Mouse (Mus musculus): ENCODE measurements around the gene Glrx.
A peak's percentile ranks its signal among the peaks of the same experiment; 100 is the strongest.

The Glrx gene

DNA sequence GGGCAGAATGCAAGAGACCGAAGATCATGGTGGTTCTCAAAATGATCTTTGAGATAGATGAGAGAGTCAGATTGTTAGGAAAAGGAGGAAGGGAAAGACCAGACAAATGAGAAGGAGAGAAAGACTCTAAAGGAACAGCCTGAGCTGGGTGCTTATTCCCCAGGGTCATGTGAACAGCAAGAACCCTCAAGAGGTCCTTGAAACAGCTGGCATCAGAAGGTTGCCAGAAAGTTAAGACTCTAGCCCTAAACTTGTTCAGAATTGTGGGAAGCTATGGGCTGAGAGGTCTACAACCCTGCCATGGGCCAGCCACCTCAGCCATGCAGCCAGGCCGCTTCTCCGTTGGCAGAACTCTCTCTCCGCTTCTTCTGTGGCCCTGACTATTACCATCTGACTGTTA lies 1.2 kb upstream of the Glrx start:
- no peak for DNase-seq

- DNase-seq: peak; percentile 20 to 25
Measured at GRCm38 (mm10) chr13:75840752-75841285, 1.2 kb downstream of the Glrx start.

GRCm38 (mm10) chr13:75841950-75842349 lies 2.3 kb downstream of the Glrx start:
- DNase-seq: no peak

DNA sequence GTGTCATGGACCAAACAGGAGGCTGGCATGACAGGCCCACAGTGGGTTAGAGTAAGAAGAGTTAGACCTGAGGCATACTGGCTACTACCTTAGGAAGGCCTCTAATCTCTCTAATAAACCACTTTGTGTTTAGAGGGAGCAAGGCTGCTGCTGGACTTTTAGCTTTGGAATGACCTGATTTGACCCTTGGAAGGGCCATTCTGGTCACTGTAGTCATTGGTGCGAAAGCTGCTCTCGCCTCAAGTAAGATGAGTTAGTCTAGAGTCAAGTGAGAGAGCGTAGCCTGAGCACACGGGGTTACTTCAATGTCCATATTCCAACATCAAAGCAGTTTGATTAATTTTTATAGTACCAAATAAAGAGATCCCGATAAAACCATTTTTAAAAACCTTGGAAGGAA lies 3.7 kb downstream of the Glrx start:
- no peak for DNase-seq

- no peak for DNase-seq
Measured at GRCm38 (mm10) chr13:75843993-75844683, 4.5 kb downstream of the Glrx start.

DNA sequence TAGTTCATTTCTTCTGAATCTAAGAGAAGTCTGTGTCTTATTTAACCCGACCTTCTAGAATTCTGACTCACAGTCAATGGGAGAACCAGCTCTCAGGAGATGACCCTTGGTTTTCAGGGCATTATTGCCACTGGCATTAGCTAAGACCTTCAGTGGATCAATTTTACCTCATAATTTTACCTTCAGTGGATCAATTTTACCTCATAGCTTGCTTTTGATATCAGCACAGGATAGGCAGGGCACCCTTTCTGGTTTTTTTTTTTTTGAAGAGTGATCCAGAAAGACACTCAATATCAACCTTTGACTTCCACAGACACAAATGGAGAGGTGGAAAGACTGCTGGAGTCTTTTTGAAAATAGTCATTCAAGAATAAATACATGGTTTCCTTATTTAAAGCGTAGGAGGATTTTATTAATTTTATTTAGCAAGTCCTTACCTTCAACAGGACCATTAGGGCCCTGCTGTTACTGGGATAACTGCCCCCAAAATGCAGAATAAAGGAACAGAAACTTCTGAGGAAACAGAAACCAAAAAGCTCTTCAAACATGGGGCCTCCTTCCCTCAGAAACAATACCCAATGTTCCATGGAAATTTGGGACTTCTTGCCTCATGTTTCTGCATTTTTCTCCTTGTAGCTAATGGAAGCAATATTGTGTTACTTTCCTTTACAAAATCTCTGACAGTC lies 5.3 kb downstream of the Glrx start:
- no peak for DNase-seq

DNA sequence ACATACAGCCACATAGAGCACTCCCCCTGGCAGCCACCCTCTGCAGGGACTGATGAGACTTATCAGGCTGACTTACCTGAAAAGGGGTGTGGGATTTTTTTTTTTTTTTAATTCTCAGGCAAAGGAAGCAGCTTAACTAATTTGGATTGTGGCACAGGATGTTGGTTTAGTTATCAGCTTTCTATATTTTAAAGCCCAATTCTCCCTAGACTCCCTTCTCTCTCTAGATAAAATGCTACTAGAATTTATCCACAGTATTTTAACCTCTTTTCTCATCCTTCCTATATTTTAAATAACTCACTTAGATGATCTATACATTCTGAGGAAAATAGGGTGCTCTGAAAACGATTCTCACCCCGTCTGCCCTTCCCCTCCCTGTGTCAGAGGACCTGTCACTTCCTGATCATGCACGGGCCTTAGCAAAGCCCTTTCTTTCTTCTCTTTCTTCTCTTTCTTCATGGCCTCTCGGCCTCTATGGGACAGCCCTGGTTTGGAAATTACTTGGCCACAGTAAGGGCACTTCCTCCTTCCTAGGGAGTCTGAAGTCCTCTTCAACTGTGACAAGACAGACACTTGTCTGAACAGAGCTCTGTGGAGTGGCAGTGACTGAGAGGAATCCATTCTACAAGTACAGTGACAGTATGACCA lies 6.0 kb downstream of the Glrx start:
- no peak for DNase-seq

- DNase-seq: no peak
Measured at GRCm38 (mm10) chr13:75847027-75847426, 7.4 kb downstream of the Glrx start.

DNA sequence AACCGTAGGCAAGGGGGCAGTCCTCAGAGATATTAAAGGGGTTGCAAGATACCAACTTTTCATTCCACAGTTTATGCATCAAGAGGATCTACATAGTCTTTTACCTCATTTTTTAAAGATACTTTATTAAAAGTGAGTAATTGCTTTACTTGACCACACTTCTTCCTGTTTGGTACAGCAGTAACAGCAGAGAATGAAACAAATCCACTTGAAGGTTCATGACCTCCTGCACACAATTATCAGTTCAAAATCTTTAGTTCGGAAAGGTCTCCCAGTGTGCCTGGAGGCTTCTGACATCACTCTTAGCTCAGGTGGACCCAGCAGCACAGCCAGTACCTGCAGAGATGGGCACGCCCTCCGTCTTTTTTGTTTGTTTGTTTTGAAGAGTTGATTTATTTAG lies 12.4 kb downstream of the Glrx start:
- DNase-seq: no peak

DNA sequence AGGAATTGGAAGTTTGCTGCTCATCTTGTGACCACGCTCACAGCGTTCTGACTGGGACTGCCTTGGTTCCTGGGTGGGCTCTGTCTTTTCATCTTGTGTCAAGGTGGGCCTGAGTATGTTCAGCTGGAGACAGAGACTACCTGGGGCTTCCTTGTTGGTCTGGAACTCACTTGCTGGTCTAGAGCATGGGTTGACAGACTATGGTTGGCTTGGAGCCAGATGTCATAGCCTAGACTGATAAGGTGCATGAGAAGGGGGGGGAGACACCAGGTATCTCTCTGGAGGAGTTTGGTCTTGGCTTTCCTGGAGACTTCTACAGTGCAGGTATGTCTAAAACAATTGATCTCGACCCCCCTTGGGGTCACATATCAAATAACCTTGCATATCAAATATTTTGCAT lies 13.4 kb downstream of the Glrx start:
- DNase-seq: no peak

- DNase-seq: no peak
Measured at GRCm38 (mm10) chr13:75859264-75859844, 19.7 kb downstream of the Glrx start.

DNA sequence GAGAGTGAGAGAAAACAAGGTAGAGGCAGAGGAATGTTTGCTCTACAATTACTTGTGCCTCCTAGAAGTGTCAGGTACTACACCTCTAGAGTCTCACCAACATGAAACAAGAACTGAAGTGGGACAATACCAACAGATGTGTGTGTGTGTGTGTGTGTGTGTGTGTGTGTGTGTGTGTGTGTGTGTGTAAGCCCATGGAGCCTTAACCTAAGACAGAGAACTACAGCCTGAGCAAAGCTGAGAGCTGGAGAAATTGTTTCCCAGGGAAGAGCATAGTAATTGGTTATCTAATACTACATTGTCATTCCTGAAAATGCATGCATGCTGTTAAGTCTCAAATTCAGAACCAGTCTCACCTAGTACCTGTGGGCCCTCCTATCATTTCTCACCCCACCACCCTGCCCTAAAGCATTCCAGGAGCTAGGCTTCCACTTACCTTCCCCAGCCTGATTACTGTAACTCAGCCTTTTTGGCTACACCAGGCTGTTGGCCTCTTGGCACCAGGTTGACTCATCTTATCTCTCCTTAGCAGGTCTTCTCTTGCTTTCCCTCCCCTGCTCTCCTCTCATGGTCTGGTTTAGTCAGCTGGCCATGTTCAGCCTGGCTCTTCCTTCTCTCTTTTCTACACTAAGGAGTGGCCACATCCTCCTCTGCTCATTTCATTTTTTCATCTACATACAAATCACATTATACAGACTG lies 26.0 kb downstream of the Glrx start:
- DNase-seq: no peak

- DNase-seq: no peak
Measured at GRCm38 (mm10) chr13:75867876-75868275, 28.2 kb downstream of the Glrx start.

GRCm38 (mm10) chr13:75874608-75875376 lies 35.1 kb downstream of the Glrx start:
- no peak for DNase-seq

GRCm38 (mm10) chr13:75876188-75876587 lies 36.5 kb downstream of the Glrx start:
- peak; percentile 54 to 66 for DNase-seq

GRCm38 (mm10) chr13:75876592-75876991 lies 36.9 kb downstream of the Glrx start:
- DNase-seq: no peak

GRCm38 (mm10) chr13:75877907-75878306 lies 38.2 kb downstream of the Glrx start:
- DNase-seq: peak; percentile 69 to 76

DNA sequence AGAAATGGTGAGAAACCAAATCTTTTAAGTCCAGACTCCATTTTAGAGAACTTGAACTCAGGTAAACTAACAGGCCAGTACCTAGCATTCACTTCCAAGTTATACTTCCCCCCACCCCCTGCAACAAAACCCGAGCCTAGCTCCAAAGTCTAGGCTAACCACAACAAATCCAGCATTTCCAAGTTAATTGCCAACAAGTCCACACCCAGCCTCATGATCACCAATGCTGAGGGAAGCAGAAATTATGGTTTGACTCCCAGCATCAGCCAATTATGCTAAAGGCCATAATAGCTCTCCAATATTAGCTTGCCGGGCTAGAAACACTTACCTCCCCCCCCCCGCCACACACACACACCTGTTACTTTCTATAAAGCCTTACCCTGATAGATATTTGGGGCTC lies 40.1 kb downstream of the Glrx start:
- DNase-seq: no peak

DNA sequence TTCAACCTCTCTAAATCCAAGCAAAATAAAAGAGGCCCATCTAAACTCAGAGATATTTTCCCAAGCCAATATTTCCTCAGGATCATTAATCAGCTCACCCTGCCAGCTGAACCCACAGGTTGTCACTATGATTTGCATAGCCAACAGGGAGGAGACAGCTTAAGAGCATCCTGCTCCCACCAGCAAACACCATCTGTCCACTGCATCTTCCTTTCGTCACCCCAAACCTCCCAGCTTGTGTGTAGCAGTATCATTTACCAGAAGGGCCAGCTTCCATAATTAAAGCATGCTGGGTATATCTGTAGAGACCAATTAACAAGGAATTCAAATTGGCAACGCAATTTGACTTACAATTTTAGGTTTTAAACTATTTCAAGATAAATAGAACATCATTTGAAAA lies 40.8 kb downstream of the Glrx start:
- peak; percentile 18 to 27 for DNase-seq

GRCm38 (mm10) chr13:75883792-75884191 lies 44.1 kb downstream of the Glrx start:
- DNase-seq: no peak

- DNase-seq: no peak
Measured at GRCm38 (mm10) chr13:75891868-75892267, 52.2 kb downstream of the Glrx start.

- no peak for DNase-seq
Measured at GRCm38 (mm10) chr13:75892291-75892690, 52.6 kb downstream of the Glrx start.
